Mouse (Mus musculus) kidney, adult 11 months (tissue): ENCODE measurements around the gene Gm13762.
"Not testable (repeated sequence)": the region's sequence is repeated elsewhere in the genome, so short reads cannot be mapped to it uniquely, and the experiment has no call there.

Experiments
- DNase-seq: peaks from one replicate; pipeline ENCODE4 v3.0.0; 2022

Gene Gm13762

GRCm38 (mm10) chr2:88980181-88980580, at the start of gene Gm13762:
TSS of gene Gm13762 (minus strand) at chr2:88980281.
- DNase-seq = no peak

DNA sequence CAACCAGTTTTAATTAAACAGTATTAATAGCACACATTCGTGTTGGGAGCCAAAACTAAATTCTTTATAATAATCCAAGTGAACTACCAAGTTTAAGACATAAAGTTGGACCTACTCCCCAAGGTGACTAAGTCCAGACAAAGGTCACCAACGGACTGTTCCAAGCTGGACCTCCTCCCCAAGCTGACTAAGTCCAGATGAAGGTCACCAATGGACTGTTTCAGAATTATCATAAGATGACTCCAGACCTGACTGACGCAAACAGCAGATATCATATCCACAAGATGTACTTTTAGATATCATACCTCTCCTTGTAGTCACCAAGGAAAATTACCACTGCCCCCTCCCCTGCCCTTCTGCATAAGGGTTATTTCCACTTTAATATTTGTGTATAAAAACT, 41.4 kb upstream of the Gm13762 start:
- not testable (repeated sequence) for DNase-seq

GRCm38 (mm10) chr2:89018240-89018639, 38.2 kb upstream of the Gm13762 start, which contains the start of gene Olfr1216:
TSS of gene Olfr1216 (minus strand) at chr2:89018340.
- no peak for DNase-seq

- DNase-seq = no peak
Measured at GRCm38 (mm10) chr2:89006873-89007272, 26.8 kb upstream of the Gm13762 start, which contains the start of gene Olfr1215. TSS of gene Olfr1215 (minus strand) at chr2:89006973.

DNA sequence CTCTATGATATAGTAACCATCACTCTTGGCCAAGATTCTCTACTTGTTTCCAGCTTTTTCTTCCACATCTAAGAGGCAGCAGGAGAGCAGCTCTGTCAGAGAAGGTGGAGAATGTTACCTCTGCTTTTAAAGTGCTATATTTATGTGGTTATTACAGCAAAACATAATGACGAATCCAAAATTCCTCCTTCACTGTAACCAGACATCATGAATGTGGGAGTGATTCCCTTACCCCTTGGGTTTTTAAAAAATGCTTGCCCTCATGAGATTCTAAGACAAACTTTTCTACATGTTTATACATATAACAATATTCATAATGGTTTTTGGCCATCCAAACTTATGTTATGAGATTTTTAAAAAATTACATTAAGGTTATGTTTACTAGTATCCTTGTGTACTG, 12.5 kb upstream of the Gm13762 start, which contains the start of gene Olfr1214:
Olfr1214 (minus strand) TSS at position 101 of the 400 bp plus-strand sequence.
- no peak for DNase-seq

GRCm38 (mm10) chr2:88953669-88954068, 26.4 kb downstream of the Gm13762 start, which contains the start of gene Olfr1212:
TSS of gene Olfr1212 (plus strand) at chr2:88953969.
- DNase-seq = no peak

DNA sequence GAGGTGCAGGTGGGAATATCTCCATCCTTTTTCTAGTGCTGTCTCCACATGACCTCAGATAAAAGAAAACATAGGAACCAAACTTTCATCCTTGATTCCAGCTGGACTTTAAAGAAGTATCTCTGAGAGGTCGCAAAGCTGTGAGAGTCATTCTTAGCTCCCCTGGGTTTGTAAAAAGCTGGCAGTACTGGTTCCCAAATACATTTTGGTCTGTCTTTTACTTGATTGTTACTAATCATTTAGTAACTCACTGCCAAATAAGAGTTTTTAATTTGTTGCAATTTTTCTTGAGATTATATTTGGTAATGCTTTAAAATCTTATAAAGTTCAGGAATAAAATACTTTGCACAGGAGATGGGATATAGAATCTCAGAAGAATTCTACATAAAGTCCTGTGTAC, 42.1 kb downstream of the Gm13762 start, which contains the start of gene Olfr1211:
Olfr1211 (minus strand) TSS at position 101 of the 400 bp plus-strand sequence.
- DNase-seq = no peak
